Mouse (Mus musculus) kidney, adult 2 months (tissue): ENCODE measurements around the gene Mael.

Experiments used
- CTCF ChIP-seq: fragments of 200-500 bp; conservative IDR thresholded peaks from 2 replicates; pipeline ENCODE4 v1.5.1; 2011; ENCODE audit warnings: low read depth, mild to moderate bottlenecking, control low read depth, low read length, moderate library complexity, mixed read lengths; ENCODE audit not compliant: insufficient read depth, insufficient read length
- POLR2A ChIP-seq: fragments of 200-500 bp; IDR thresholded peaks from one replicate; pipeline ENCODE4 v1.6.1; 2011; ENCODE audit warnings: low read depth, low read length, control low read depth

- TF ChIP-seq CTCF (no peak), POLR2A (no peak)
These were observed 17.8 kb upstream of the Mael start for GRCm38 (mm10) chr1:166256302-166256701.
